Mouse (Mus musculus): Measurements from ENCODE around the gene Dnm3.

GRCm38 (mm10) chr1:161957964-161958950 lies 519.6 kb downstream of the Dnm3 start:
- TF ChIP-seq CTCF (IDR thresholded peaks at IDR 0.05 in 2 of 3, conservative IDR thresholded peaks at IDR 0.05 in 1 of 3; ENCODE audit: control insufficient read depth in 1 of 3, insufficient read depth in 1 of 3, low read depth in 2 of 3, low read length in 3 of 3, poor library complexity in 1 of 3, severe bottlenecking in 1 of 3) (no peak), ZKSCAN1 (IDR thresholded peaks at IDR 0.05; ENCODE audit: low read depth, low read length) (no peak), MEF2A (IDR thresholded peaks at IDR 0.05; ENCODE audit: extremely low read depth, insufficient replicate concordance, low read depth, low read length, poor library complexity, severe bottlenecking) (no peak), HCFC1 (IDR thresholded peaks at IDR 0.05; ENCODE audit: low read depth, low read length) (no peak), USF2 (IDR thresholded peaks at IDR 0.05; ENCODE audit: borderline replicate concordance in 1 of 2, insufficient read depth in 1 of 2, low read depth in 1 of 2, low read length in 2 of 2) (no peak), E2F4 (IDR thresholded peaks at IDR 0.05; ENCODE audit: borderline replicate concordance, low read depth, low read length) (no peak)
